Mouse (Mus musculus): Measurements from ENCODE around the gene Gm28434.
A peak's percentile ranks its signal among the peaks of the same experiment; 100 is the strongest.

Gene Gm28434

GRCm38 (mm10) chr5:87969201-87969600 lies at the start of gene Gm28434, which contains the start of gene 2310003L06Rik:
Gene Gm28434 (plus strand): TSS chr5:87969517.
Gene 2310003L06Rik (plus strand): TSS chr5:87969459.
- DNase-seq, result no peak

- DNase-seq, result no peak
Observed at GRCm38 (mm10) chr5:87925372-87925771, 43.9 kb upstream of the Gm28434 start, which contains the start of gene Csn3. Gene Csn3 (plus strand): TSS chr5:87925579.

GRCm38 (mm10) chr5:87931603-87932002 lies 37.7 kb upstream of the Gm28434 start:
- DNase-seq, result peak; percentile 6

- DNase-seq, result no peak
Observed at GRCm38 (mm10) chr5:87940752-87941151, 28.6 kb upstream of the Gm28434 start.

- no peak for DNase-seq
Observed at GRCm38 (mm10) chr5:87942515-87942914, 26.8 kb upstream of the Gm28434 start.

- no peak for DNase-seq
Observed at GRCm38 (mm10) chr5:87951836-87952235, 17.5 kb upstream of the Gm28434 start.

- no peak for DNase-seq
Observed at GRCm38 (mm10) chr5:87979139-87979538, 9.8 kb downstream of the Gm28434 start, which contains the start of gene Cabs1. Gene Cabs1 (plus strand): TSS chr5:87979439.

GRCm38 (mm10) chr5:87982468-87983214 lies 13.3 kb downstream of the Gm28434 start:
- DNase-seq, result no peak

- no peak for DNase-seq
Observed at GRCm38 (mm10) chr5:88002249-88002648, 32.9 kb downstream of the Gm28434 start, which contains the start of gene Smr3a. Gene Smr3a (plus strand): TSS chr5:88002549.

- no peak for DNase-seq
Observed at GRCm38 (mm10) chr5:88005241-88005640, 35.9 kb downstream of the Gm28434 start.

Measured in layer of hippocampus, adult 9-11 months (tissue).